ENCODE assay signal across 22 mouse cellular contexts in genomic region chr3:138926161-138926560, GRCm38 (mm10).
DNase-seq lines count a peak whose midpoint lies in the region; ATAC-seq lines count a peak whose summit lies in the region.
"Had no signal": no experiment of that assay in that cellular context is flagged by ENCODE, and none has a peak within 500 bp of the region (broad histone marks: within the 10 kb centered on the region; RNA-seq: fewer than 3 reads in every experiment).

No protein-coding gene starts in this region.

- H3K36me3 ChIP-seq in limb, embryonic 11.5 days (ENCODE audit: control insufficient read depth, insufficient read depth, low read length) = no peaks in the 10 kb centered on the region; the same call in 1 of the 2 replicates
- H3K36me3 ChIP-seq in limb, embryonic 10.5 days = peaks cover 46% of the 10 kb centered on the region
- no peaks in the 10 kb centered on the region for H3K36me3 ChIP-seq in midbrain, embryonic 11.5 days (ENCODE audit: control insufficient read depth, insufficient read depth, low read length)

- no peaks in the 10 kb centered on the region for H3K9me3 ChIP-seq in limb, embryonic 11.5 days (ENCODE audit: control insufficient read depth, low read length)
- no peaks in the 10 kb centered on the region for H3K9me3 ChIP-seq in limb, embryonic 10.5 days (replicated peaks)
- H3K9me3 ChIP-seq in midbrain, embryonic 11.5 days (ENCODE audit: control insufficient read depth, low read length) = no peaks in the 10 kb centered on the region
- H3K9me3 ChIP-seq: embryonic facial prominence, embryonic 10.5 days; embryonic facial prominence, embryonic 12.5 days; forebrain, embryonic 13.5 days; forebrain, embryonic 15.5 days; G1E had no signal

- 0 out of 2 replicates have a peak, but pooled peaks have one; percentile 32 for ATAC-seq in frontal cortex, adult (ENCODE audit: low TSS enrichment)
- ATAC-seq in limb, embryonic 11.5 days (ENCODE audit: insufficient number of reproducible peaks, low FRiP score, low TSS enrichment, low read depth) = no peak
- ATAC-seq in midbrain, embryonic 11.5 days (ENCODE audit: low FRiP score) = no peak
- ATAC-seq: CD4-positive, CD25-positive, alpha-beta regulatory T cell, adult 4 months; forebrain, embryonic 13.5 days; forebrain, embryonic 15.5 days; forebrain, postnatal 0 days had no signal

- WGBS in limb, embryonic 11.5 days = 91% methylated on average over 8 of the region's 8 CpGs
- WGBS in limb, embryonic 10.5 days = 92% methylated on average over 8 of the region's 8 CpGs
- WGBS in midbrain, embryonic 11.5 days = 88% methylated on average over 8 of the region's 8 CpGs

- no peak for DNase-seq in frontal cortex, postnatal 36 days (ENCODE audit: low spot score in 2 of 2)
- peak; percentile 14 for DNase-seq in limb, embryonic 11.5 days (ENCODE audit: low spot score)
- no peak for DNase-seq in limb, embryonic 10.5 days (ENCODE audit: low spot score)
- no peak for DNase-seq in midbrain, embryonic 11.5 days (ENCODE audit: low spot score, missing footprints)
- DNase-seq: adrenal gland, adult 2 months; adrenal gland, postnatal 10 days; adrenal gland, postnatal 25 days; B cell, adult 2 months; cerebellum, adult 11-12 months; cerebellum, adult 2 months; cerebellum, adult 9-10 months; cerebellum, postnatal 10 days; cerebellum, postnatal 25 days; forebrain, postnatal 0 days had no signal

- H3K27ac ChIP-seq in limb, embryonic 11.5 days (replicated peaks; ENCODE audit: low read depth, low read length) = no peak overlapping the region
- no peak overlapping the region for H3K27ac ChIP-seq in limb, embryonic 10.5 days
- no peak overlapping the region for H3K27ac ChIP-seq in midbrain, embryonic 11.5 days (ENCODE audit: low read depth, low read length)
- H3K27ac ChIP-seq: embryonic facial prominence, embryonic 10.5 days; embryonic facial prominence, embryonic 12.5 days; forebrain, embryonic 13.5 days; forebrain, embryonic 15.5 days had no signal

- H3K4me3 ChIP-seq in limb, embryonic 11.5 days (ENCODE audit: low read depth, low read length) = no peak overlapping the region
- no peak overlapping the region for H3K4me3 ChIP-seq in limb, embryonic 10.5 days
- no peak overlapping the region for H3K4me3 ChIP-seq in midbrain, embryonic 11.5 days (ENCODE audit: low read depth, low read length)
- H3K4me3 ChIP-seq: embryonic facial prominence, embryonic 10.5 days; embryonic facial prominence, embryonic 12.5 days; forebrain, embryonic 13.5 days; forebrain, embryonic 15.5 days had no signal

- no peaks in the 10 kb centered on the region for H3K27me3 ChIP-seq in limb, embryonic 11.5 days (ENCODE audit: control insufficient read depth, insufficient read depth, low read length)
- H3K27me3 ChIP-seq in limb, embryonic 10.5 days (ENCODE audit: low read depth, poor library complexity, severe bottlenecking) = no peaks in the 10 kb centered on the region
- H3K27me3 ChIP-seq in midbrain, embryonic 11.5 days (ENCODE audit: control insufficient read depth, insufficient read depth, low read length) = no peaks in the 10 kb centered on the region
- H3K27me3 ChIP-seq: CH12.LX; embryonic facial prominence, embryonic 12.5 days; forebrain, embryonic 13.5 days; forebrain, embryonic 15.5 days had no signal

- no peaks in the 10 kb centered on the region for H3K4me1 ChIP-seq in limb, embryonic 11.5 days (ENCODE audit: control insufficient read depth, insufficient read depth, low read length)
- no peaks in the 10 kb centered on the region for H3K4me1 ChIP-seq in limb, embryonic 10.5 days
- H3K4me1 ChIP-seq in midbrain, embryonic 11.5 days (ENCODE audit: control insufficient read depth, insufficient read depth, low read length) = no peaks in the 10 kb centered on the region
- H3K4me1 ChIP-seq: embryonic facial prominence, embryonic 10.5 days; embryonic facial prominence, embryonic 12.5 days; forebrain, embryonic 13.5 days; forebrain, embryonic 15.5 days had no signal

- no peak overlapping the region for H3K4me2 ChIP-seq in limb, embryonic 11.5 days (ENCODE audit: low read depth, severe bottlenecking)
- H3K4me2 ChIP-seq in midbrain, embryonic 11.5 days = no peak overlapping the region
- H3K4me2 ChIP-seq: embryonic facial prominence, embryonic 12.5 days; forebrain, embryonic 13.5 days; forebrain, embryonic 15.5 days had no signal

- H3K9ac ChIP-seq in limb, embryonic 11.5 days (ENCODE audit: low read length) = no peak overlapping the region
- H3K9ac ChIP-seq in midbrain, embryonic 11.5 days (ENCODE audit: low read length) = no peak overlapping the region
- H3K9ac ChIP-seq: embryonic facial prominence, embryonic 12.5 days; forebrain, embryonic 13.5 days; forebrain, embryonic 15.5 days; forebrain, postnatal 0 days had no signal
